Mouse (Mus musculus) splenic B cell, adult 2 months (primary cell): Measurements from ENCODE around the gene Limd2.

Experiments used
- DNase-seq: peaks from one replicate; pipeline ENCODE4 v3.0.0-alpha.2; 2011; ENCODE audit warnings: low read depth, low spot score
- H3K27me3 ChIP-seq: 2 replicates; pipeline ENCODE4 v1.6.1; 2012; ENCODE audit warnings: mild to moderate bottlenecking, low read length, moderate library complexity, mixed read lengths; ENCODE audit not compliant: control insufficient read depth, poor library complexity, insufficient read depth, severe bottlenecking
- H3K36me3 ChIP-seq: 2 replicates; pipeline ENCODE4 v1.6.1; 2012; ENCODE audit warnings: mild to moderate bottlenecking, low read length, moderate library complexity, mixed read lengths; ENCODE audit not compliant: control insufficient read depth, poor library complexity, insufficient read depth, severe bottlenecking

Gene Limd2

GRCm38 (mm10) chr11:106180449-106180801, 19.8 kb upstream of the Limd2 start:
- H3K36me3 ChIP-seq, result peaks cover 7% of the 10 kb centered on the region; the same call in 1 of the 2 replicates
- peak; percentile 49 for DNase-seq
- H3K27me3 ChIP-seq, result no peaks in the 10 kb centered on the region

GRCm38 (mm10) chr11:106179711-106180448, 19.2 kb upstream of the Limd2 start:
- no peak for DNase-seq
- H3K36me3 ChIP-seq, result peaks cover 7% of the 10 kb centered on the region; the same call in 1 of the 2 replicates
- H3K27me3 ChIP-seq, result no peaks in the 10 kb centered on the region

GRCm38 (mm10) chr11:106178036-106178782, 17.5 kb upstream of the Limd2 start:
- no peak for DNase-seq
- no peaks in the 10 kb centered on the region for H3K27me3 ChIP-seq

GRCm38 (mm10) chr11:106176372-106176771, 15.7 kb upstream of the Limd2 start:
- DNase-seq, result no peak
- H3K27me3 ChIP-seq, result no peaks in the 10 kb centered on the region
- H3K36me3 ChIP-seq, result peaks cover 3% of the 10 kb centered on the region; the same call in 1 of the 2 replicates

More at GRCm38 (mm10) chr11:106178036-106178782, 17.5 kb upstream of the Limd2 start:
- H3K36me3 ChIP-seq, result peaks cover 4% of the 10 kb centered on the region; the same call in 1 of the 2 replicates

GRCm38 (mm10) chr11:106175081-106175480, 14.4 kb upstream of the Limd2 start:
- no peak for DNase-seq
- Histone ChIP-seq H3K36me3 (peaks cover 3% of the 10 kb centered on the region; the same call in 1 of the 2 replicates), H3K27me3 (no peaks in the 10 kb centered on the region)

- DNase-seq, result no peak
- peaks cover 3% of the 10 kb centered on the region; the same call in 1 of the 2 replicates for H3K36me3 ChIP-seq
- no peaks in the 10 kb centered on the region for H3K27me3 ChIP-seq
Observed at GRCm38 (mm10) chr11:106174372-106174771, 13.7 kb upstream of the Limd2 start.

GRCm38 (mm10) chr11:106173228-106173627, 12.6 kb upstream of the Limd2 start:
- DNase-seq, result no peak
- H3K36me3 ChIP-seq, result peaks cover 3% of the 10 kb centered on the region; the same call in 1 of the 2 replicates
- H3K27me3 ChIP-seq, result no peaks in the 10 kb centered on the region

GRCm38 (mm10) chr11:106170807-106171206, 10.1 kb upstream of the Limd2 start:
- peak; percentile 77 for DNase-seq
- peaks cover 1% of the 10 kb centered on the region; the same call in 1 of the 2 replicates for H3K36me3 ChIP-seq
- no peaks in the 10 kb centered on the region for H3K27me3 ChIP-seq

- peak; percentile 33 for DNase-seq
- H3K27me3 ChIP-seq, result no peaks in the 10 kb centered on the region
- peaks cover 6% of the 10 kb centered on the region; the same call in 1 of the 2 replicates for H3K36me3 ChIP-seq
Observed at GRCm38 (mm10) chr11:106167435-106167834, 6.8 kb upstream of the Limd2 start.

- no peaks in the 10 kb centered on the region for H3K27me3 ChIP-seq
- DNase-seq, result no peak
- peaks cover 6% of the 10 kb centered on the region; the same call in 1 of the 2 replicates for H3K36me3 ChIP-seq
Observed at GRCm38 (mm10) chr11:106164601-106165180, 4.0 kb upstream of the Limd2 start.

- no peak for DNase-seq
- H3K36me3 ChIP-seq, result peaks cover 9% of the 10 kb centered on the region; the same call in 1 of the 2 replicates
- no peaks in the 10 kb centered on the region for H3K27me3 ChIP-seq
Observed at GRCm38 (mm10) chr11:106163546-106163945, 2.9 kb upstream of the Limd2 start.

GRCm38 (mm10) chr11:106162237-106162636, 1.6 kb upstream of the Limd2 start:
- no peak for DNase-seq
- Histone ChIP-seq H3K36me3 (peaks cover 16% of the 10 kb centered on the region), H3K27me3 (no peaks in the 10 kb centered on the region)

- peak; percentile 70 for DNase-seq
Observed at GRCm38 (mm10) chr11:106159921-106160840, 479 bp downstream of the Limd2 start.

More at GRCm38 (mm10) chr11:106159921-106160840, 479 bp downstream of the Limd2 start:
- Histone ChIP-seq H3K36me3 (peaks cover 18% of the 10 kb centered on the region), H3K27me3 (no peaks in the 10 kb centered on the region)
